Mouse (Mus musculus) small intestine, adult 2 months (tissue): Measurements from ENCODE around the gene St5. TPM values are rescaled to one million over a fixed set of nuclear protein-coding genes. Genes with fewer than 3 reads are reported as not detected.

Source experiments
- H3K27ac ChIP-seq: fragments of 200-500 bp; 2 replicates; pipeline ENCODE4 v1.5.1; 2012; ENCODE audit warnings: low read depth, low read length, control low read depth, inconsistent platforms; ENCODE audit not compliant: insufficient read depth
- H3K27me3 ChIP-seq: fragments of 200-500 bp; 2 replicates; pipeline ENCODE4 v1.6.1; 2012; ENCODE audit warnings: mild to moderate bottlenecking, moderate library complexity, low read length, inconsistent platforms; ENCODE audit not compliant: control insufficient read depth, insufficient read depth
- H3K36me3 ChIP-seq: fragments of 200-500 bp; 2 replicates; pipeline ENCODE4 v1.6.1; 2012; ENCODE audit warnings: mild to moderate bottlenecking, low read length, control low read depth, inconsistent platforms; ENCODE audit not compliant: control insufficient read depth, insufficient read depth
- H3K4me1 ChIP-seq: fragments of 200-500 bp; 2 replicates; pipeline ENCODE4 v1.6.1; 2012; ENCODE audit warnings: low read length, inconsistent platforms, mixed read lengths; ENCODE audit not compliant: control insufficient read depth, insufficient read depth, insufficient read length
- H3K4me3 ChIP-seq: fragments of 200-500 bp; 2 replicates; pipeline ENCODE4 v1.5.1; 2012; ENCODE audit warnings: low read depth, mild to moderate bottlenecking, control low read depth, inconsistent platforms, low read length, moderate library complexity
- CTCF ChIP-seq: fragments of 200-500 bp; IDR thresholded peaks from 2 replicates; pipeline ENCODE4 v1.5.1; 2012; ENCODE audit warnings: low read depth, mild to moderate bottlenecking, control low read depth, inconsistent platforms, low read length, moderate library complexity, mixed read lengths; ENCODE audit not compliant: insufficient replicate concordance, insufficient read length; ENCODE audit errors: extremely low read depth
- POLR2A ChIP-seq: fragments of 200-500 bp; IDR thresholded peaks from 2 replicates; pipeline ENCODE4 v1.6.1; 2012; ENCODE audit warnings: low read depth, mild to moderate bottlenecking, control low read depth, inconsistent platforms, low read length, moderate library complexity
- WGBS: fragments of 180-500 bp; shearing (Covaris S2); methylation state at CpG from one replicate; pipeline ENCODE4 v1.1.7; 2018; 5-methylcytosine and 5-hydroxymethylcytosine counted together
- polyA plus RNA-seq: library from polyadenylated mRNA; depleted of rRNA; stranded (reverse); fragments of >200 nt; gene quantifications from 2 replicates; pipeline ENCODE4 v1.2.3, GENCODE M21; 2012

St5 gene
- polyA plus RNA-seq, 1 experiment = 37.7 TPM

DNA sequence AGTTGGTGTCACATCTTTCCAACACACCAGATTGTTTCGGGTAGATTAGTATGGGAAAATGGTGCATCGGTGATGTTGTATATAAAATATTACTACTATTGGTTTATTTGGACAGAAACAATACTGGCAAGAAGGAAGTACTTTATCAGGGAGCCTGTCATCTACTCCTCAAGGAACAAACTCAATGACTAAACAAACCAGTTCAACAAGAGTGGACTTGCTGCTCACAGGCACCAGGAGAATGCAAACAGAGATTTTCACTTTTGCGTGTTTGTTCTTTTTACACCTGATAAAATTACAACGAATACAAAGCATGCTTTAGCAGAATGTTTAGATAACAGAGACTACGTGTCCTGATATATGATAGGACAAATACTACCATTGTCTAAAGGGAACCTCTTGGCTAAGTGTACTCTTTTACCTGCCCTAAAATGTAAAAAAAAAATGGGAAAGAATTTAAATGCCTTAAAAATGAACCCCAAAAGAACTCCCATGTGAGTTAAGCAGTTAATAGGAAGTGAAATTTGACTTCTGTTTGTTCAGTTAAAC is 36.5 kb upstream of the St5 start:
- H3K36me3 ChIP-seq = peaks cover 62% of the 10 kb centered on the region
- H3K27me3 ChIP-seq = no peaks in the 10 kb centered on the region
- H3K4me1 ChIP-seq = no peaks in the 10 kb centered on the region
- no peak overlapping the region for H3K4me3 ChIP-seq
- H3K27ac ChIP-seq = no peak overlapping the region
- WGBS = 23% methylated on average over 5 of the region's 5 CpGs
- TF ChIP-seq POLR2A (no peak), CTCF (no peak)

DNA sequence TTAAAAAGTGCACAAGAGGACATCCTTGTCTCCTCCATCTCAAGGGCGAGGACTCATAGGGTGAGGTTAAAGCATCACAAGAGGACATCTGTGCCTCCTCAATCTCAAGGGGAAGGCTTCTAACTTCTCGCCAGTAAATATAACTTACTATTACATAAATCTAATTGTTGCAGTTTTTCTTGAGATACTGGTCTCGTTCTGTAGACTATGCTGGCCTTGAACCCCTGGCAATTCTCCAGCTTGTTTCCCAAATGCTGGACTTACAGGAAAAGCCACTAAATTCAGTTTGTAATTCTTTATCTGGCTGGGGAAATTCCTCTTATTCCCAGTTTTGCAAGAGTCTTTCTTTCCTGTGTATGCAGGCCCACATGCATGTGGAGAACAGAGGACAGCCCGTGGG is 31.4 kb upstream of the St5 start:
- WGBS = 72% methylated on average over 4 of the region's 4 CpGs
- H3K27me3 ChIP-seq = no peaks in the 10 kb centered on the region
- H3K4me3 ChIP-seq = no peak overlapping the region
- no peaks in the 10 kb centered on the region for H3K4me1 ChIP-seq
- H3K27ac ChIP-seq = no peak overlapping the region
- TF ChIP-seq POLR2A (no peak), CTCF (no peak)
- H3K36me3 ChIP-seq = peaks cover 36% of the 10 kb centered on the region

DNA sequence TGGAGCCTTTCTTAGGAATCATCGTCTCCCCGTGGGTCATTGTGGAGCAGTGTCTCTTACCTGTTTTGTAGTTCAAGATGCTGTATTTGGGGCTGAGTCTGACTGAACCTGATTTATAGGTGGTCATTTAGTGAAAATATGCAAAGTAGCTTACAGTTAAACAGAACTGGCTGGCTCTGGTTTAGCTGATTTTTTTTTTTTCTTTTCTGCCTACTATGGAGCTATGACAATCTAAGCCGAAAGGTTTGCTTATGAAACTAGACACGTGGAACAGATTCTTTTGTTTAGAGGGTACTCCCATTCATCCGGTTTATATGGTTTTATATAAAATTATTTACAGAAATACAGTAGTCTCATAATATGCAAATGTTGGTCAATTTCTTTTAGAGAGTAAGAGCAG is 28.2 kb upstream of the St5 start, which contains the start of gene Ascl3:
Ascl3 (minus strand) TSS at position 101 of the 400 bp plus-strand sequence.
- TF ChIP-seq POLR2A (no peak), CTCF (no peak)
- peaks cover 17% of the 10 kb centered on the region for H3K36me3 ChIP-seq
- WGBS = 88% methylated on average over 5 of the region's 5 CpGs
- no peaks in the 10 kb centered on the region; the same call in 1 of the 2 replicates for H3K4me1 ChIP-seq
- H3K27ac ChIP-seq = no peak within 1 kb of the TSS
- no peak within 1 kb of the TSS for H3K4me3 ChIP-seq
- H3K27me3 ChIP-seq = no peaks in the 10 kb centered on the region

DNA sequence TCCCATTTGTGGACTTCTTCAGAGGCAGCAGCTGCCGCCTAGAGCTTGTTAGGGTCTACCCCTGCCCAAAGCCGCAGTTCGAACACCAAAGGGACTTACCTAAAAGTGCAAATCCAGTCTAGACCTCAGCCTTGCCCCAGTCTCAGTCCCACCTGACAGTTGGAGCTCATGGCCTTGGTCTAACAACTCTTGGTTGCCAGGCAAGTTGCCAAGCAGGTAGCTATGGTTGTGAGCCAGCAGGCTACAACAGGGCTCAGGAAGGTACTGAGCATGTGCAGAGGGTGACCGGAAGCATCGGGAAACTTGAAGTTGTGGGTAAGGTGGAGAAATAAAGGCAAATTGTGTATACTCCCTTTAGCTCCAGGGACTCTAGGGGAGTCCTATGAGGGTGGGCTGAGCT is 20.3 kb upstream of the St5 start, which contains the start of gene BC051019:
BC051019 (minus strand) TSS at position 154 of the 400 bp plus-strand sequence.
- H3K4me3 ChIP-seq = no peak within 1 kb of the TSS
- H3K4me1 ChIP-seq = peaks cover 2% of the 10 kb centered on the region; the same call in 1 of the 2 replicates
- WGBS = 76% methylated on average over 5 of the region's 5 CpGs
- H3K27ac ChIP-seq = no peak within 1 kb of the TSS
- no peak for TF ChIP-seq CTCF
- no peak for TF ChIP-seq POLR2A
- no peaks in the 10 kb centered on the region for H3K36me3 ChIP-seq
- no peaks in the 10 kb centered on the region for H3K27me3 ChIP-seq

DNA sequence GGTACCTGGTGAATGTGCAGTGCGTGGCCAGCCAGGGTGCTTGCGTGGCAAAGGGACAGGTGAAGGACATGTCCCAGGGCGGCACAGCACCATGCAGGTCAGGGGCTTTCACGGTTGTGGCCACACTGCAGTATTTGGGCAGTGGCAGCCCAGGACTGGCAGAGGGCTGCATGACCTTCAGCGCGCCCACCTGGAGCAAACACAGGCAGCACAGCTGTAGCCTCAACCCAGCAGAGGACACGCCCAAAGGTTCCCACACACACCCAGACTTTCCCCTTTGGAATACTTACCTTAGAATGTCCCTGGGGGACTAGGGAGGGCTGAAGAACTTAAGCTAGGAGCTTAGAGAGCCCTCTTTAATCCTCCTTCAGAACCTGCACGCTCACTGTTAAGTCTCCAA is 19.7 kb upstream of the St5 start:
- Histone ChIP-seq H3K36me3 (no peaks in the 10 kb centered on the region), H3K27me3 (no peaks in the 10 kb centered on the region), H3K4me1 (peaks cover 2% of the 10 kb centered on the region; the same call in 1 of the 2 replicates), H3K4me3 (no peak overlapping the region), H3K27ac (no peak overlapping the region)
- no peak for TF ChIP-seq CTCF
- 81% methylated on average over 8 of the region's 8 CpGs for WGBS

DNA sequence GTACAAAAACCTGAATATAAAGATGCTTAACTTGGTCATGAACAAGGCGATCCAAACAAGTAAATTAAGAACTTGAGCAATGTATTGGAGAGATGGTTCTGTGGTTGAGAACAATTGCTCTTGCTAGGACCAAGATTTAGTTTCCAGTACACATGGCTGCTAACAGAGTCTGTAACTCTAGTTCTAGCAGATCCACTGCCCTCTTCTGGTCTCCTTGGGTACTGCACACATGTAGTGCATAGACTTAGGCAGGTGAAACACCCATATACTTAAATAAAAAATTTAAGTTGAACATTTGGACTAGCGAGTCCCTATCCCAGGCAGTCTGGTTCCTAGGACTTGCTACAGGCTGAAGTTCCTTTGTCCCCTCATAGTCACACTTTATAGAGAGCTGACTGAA is 19.2 kb upstream of the St5 start:
- Histone ChIP-seq H3K4me3 (no peak overlapping the region), H3K36me3 (no peaks in the 10 kb centered on the region), H3K27me3 (no peaks in the 10 kb centered on the region), H3K4me1 (peaks cover 2% of the 10 kb centered on the region; the same call in 1 of the 2 replicates), H3K27ac (no peak overlapping the region)
- no peak for TF ChIP-seq POLR2A
- no peak for TF ChIP-seq CTCF
- WGBS = 97% methylated on average over 2 of the region's 2 CpGs

DNA sequence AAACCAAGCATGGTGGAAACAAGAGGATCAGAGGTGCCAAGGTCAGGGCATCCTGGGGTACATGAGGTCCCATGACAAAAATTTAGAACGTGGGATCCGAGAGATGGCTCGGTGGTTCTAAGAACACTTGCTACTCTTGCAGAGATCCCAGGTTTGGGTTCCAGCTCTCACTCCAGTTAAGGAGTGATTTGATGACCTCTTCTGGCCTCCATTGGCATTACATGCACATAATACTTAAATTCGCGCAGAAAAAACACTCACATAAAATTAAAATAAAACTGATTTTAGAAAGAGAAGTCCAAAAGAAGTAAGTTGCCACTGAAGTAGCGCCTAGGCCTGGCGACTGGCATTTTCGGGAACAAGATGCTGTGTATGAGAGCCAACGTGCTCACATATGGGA is 15.9 kb upstream of the St5 start:
- TF ChIP-seq POLR2A (no peak), CTCF (peak; percentile 17; the same call in 1 of the 2 replicates)
- no peaks in the 10 kb centered on the region for H3K27me3 ChIP-seq
- WGBS = 66% methylated on average over 9 of the region's 9 CpGs
- no peak overlapping the region for H3K27ac ChIP-seq
- H3K36me3 ChIP-seq = no peaks in the 10 kb centered on the region
- no peak overlapping the region for H3K4me3 ChIP-seq
- H3K4me1 ChIP-seq = 0 out of 2 replicates have a peak, but pooled peaks cover 2% of the 10 kb centered on the region

DNA sequence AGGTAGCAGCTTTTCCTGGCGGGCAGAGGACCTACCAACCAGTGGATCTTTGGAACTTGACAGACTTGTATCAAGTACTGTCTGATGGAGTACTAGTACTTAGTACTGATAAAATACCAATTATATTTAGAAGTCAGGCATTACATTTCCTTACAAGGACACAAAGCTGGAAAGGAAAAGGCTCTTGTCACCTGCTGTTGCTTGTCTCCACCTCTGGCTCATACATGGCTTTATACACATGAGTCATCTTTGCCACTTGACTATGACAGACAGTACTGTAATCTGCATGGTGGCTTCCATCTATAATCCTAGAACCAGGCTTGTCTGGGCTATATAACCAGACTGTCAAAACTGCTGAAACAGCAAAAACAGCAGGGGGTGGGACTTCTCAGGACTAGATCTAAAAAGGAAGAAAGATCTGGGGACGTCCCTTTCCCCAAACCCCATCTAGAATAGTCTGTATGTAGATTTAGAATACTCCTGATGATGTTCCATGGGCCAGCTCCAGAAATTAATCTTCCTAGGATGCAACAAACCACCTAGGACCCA is 10.1 kb upstream of the St5 start:
- H3K27me3 ChIP-seq = no peaks in the 10 kb centered on the region
- H3K36me3 ChIP-seq = peaks cover 14% of the 10 kb centered on the region
- TF ChIP-seq POLR2A (no peak), CTCF (no peak)
- H3K4me1 ChIP-seq = no peaks in the 10 kb centered on the region
- no peak overlapping the region for H3K4me3 ChIP-seq
- H3K27ac ChIP-seq = no peak overlapping the region
- WGBS = 89% methylated on average over 2 of the region's 2 CpGs
